Mouse (Mus musculus): ENCODE measurements around the gene Dok5.

Dok5 gene

DNA sequence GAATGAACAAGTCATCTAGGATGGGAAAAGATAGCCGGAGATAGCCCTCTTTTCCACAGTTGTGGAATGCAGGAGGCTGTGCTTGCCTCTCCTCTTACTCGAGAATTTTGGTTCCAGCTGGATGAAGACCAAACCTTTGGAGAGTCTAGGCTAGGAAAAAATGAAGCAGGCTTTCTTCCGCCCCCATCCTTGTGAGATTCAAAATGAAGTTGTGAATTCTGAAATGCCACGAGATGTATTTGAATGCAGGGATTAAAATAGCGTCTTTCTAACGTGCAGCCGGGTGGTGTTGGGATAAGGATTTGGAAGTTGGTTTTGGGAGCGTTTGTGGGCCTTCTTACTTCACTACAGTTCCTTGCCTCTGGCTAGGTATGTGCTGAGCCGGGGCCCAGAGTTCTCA, 6.8 kb downstream of the Dok5 start:
- no peak for DNase-seq (ENCODE audit: low spot score in 2 of 2)

- DNase-seq (ENCODE audit: low spot score in 2 of 2), result no peak
Observed at GRCm38 (mm10) chr2:170738891-170739290, 7.3 kb downstream of the Dok5 start.

- no peak for DNase-seq (ENCODE audit: low spot score in 2 of 2)
Observed at GRCm38 (mm10) chr2:170739713-170740365, 8.2 kb downstream of the Dok5 start.

- DNase-seq (ENCODE audit: low spot score in 2 of 2), result no peak
Observed at GRCm38 (mm10) chr2:170743521-170743920, 11.9 kb downstream of the Dok5 start.

- no peak for DNase-seq (ENCODE audit: low spot score in 2 of 2)
Observed at GRCm38 (mm10) chr2:170748901-170749300, 17.3 kb downstream of the Dok5 start.

GRCm38 (mm10) chr2:170752191-170752850, 20.7 kb downstream of the Dok5 start:
- DNase-seq (ENCODE audit: low spot score in 2 of 2), result no peak

GRCm38 (mm10) chr2:170755817-170756216, 24.2 kb downstream of the Dok5 start:
- DNase-seq (ENCODE audit: low spot score in 2 of 2), result no peak

DNA sequence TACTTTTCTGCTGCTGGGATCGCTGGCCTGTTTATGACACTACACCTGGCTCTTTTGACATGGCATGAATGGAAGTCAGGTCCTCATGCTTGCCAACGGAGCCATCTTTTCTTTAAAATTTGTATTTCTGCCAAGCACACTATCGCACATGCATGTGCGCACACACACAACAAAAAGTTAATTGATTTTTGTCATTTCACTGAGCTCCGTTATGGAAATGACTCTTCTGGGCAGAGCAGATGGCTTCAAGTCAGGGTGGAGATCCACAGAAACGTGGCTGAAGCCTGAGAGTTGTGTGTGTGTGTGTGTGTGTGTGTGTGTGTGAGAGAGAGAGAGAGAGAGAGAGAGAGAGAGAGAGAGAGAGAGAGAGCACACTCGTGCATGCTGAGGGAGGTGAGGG, 25.1 kb downstream of the Dok5 start:
- DNase-seq (ENCODE audit: low spot score in 2 of 2), result no peak

DNA sequence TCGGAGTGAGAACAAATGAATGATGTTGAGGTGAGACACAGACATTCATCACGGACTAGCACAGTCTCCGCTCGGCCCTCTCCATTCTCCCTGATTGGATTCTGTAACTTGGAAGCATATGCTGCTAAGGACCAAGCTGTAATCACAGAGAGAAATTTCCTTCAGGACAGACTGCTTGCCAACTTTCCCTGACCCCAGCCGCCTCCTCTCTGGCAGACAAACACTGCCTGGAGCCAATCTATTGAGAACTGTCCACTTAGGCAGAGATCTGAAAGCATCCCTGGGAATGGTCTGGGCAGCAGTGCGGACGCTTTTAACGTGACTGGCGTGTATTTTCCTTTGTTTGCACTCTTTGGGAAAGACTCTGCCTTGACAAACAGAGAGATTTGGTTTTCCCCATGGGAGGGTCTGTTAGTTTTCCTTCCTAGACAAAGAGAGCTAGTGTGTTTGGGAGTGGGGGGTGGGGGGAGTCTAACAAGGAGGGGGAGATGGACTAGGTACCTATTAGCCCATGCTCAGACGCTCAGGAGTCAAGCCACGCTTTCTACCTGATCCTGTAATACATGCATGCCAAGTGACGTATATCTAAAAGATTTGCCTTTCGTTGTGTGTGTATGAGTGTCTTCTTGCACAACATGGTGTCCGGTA, 25.7 kb downstream of the Dok5 start:
- peak in 1 of 2 experiments; percentile 20 for DNase-seq (ENCODE audit: low spot score in 2 of 2)

GRCm38 (mm10) chr2:170758201-170758600, 26.6 kb downstream of the Dok5 start:
- peak in 1 of 2 experiments; percentile 64 for DNase-seq (ENCODE audit: low spot score in 2 of 2)

GRCm38 (mm10) chr2:170764704-170765103, 33.1 kb downstream of the Dok5 start:
- DNase-seq (ENCODE audit: low spot score in 2 of 2), result no peak

DNA sequence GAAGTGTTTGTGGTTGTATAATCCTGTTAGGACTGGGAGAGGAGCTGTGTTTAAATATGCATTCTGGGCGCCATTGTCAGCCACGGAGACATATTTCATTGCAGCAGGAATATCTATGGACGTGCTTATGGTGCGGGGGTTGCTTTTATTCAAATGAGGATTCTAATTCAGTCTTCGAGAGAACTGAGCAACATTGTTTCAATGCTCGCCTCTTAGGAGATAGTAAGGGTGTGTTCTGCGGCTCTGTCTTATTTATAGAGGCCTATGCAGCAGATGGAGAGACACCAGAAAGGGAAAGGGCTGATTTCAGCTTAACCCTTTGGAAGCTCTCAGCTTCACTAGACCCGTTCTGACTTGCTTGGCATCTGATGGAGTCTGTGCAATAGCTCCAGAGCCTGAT, 35.6 kb downstream of the Dok5 start:
- no peak for DNase-seq (ENCODE audit: low spot score in 2 of 2)

DNA sequence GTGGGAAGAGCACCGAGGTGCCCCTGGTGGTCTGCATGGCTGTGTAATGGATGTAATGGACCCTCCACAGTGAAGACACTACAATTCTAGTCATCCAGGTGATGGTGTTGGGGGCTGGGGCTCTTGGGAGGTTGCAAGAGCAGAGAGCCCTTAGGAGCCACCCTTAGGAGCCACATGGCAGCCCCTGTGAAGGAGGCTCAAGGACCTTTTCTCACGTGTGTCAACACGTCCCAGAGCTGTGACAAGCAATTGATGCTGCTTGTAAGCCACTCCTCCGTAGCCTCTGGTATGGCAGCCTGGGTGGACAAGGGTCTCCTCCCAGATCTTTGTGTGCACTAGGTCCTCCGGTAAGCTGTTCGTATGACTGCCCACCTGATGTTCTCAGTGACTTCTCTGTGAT, 37.1 kb downstream of the Dok5 start:
- no peak for DNase-seq (ENCODE audit: low spot score in 2 of 2)

DNA sequence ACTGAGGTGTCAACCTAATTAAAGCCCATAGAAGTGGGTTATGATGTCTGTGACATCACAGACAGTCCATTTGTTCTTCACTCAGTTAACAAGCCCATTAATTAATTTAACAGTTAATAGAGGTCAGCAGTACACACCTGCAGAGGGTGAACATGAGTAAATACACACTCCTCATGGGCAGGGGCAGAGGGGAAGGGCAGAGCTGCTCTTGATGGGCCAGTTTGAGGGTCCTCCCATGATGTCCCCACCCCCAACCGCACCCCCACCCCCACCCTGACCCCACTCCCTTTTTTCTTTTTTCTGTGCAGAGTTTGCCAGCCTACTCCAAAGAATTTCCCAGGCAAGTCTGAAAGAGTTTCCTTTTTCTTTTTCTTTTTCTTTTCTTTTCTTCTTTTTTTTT, 39.9 kb downstream of the Dok5 start:
- no peak for DNase-seq (ENCODE audit: low spot score in 2 of 2)

GRCm38 (mm10) chr2:170772126-170772884, 40.7 kb downstream of the Dok5 start:
- no peak for DNase-seq (ENCODE audit: low spot score in 2 of 2)

DNA sequence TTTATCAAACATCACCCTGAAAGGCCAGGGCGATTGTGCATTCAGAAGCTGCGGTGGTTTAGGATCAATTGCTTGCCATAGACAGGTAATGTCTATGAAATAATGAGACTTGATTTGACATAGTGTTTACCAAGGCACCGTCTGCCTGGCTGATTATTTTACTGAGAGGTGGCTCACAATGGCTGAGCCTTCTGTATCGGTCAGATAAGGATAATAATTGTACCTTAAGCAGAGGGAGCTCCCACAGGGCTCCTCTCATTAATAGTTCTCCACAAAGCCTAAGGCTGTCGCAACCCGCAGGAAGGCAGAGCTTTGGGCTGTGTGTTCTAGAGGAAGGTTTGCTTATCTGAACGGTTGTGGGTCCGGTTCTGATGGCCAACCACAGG, 41.3 kb downstream of the Dok5 start:
- DNase-seq (ENCODE audit: low spot score in 2 of 2), result no peak

- no peak for DNase-seq (ENCODE audit: low spot score in 2 of 2)
Observed at GRCm38 (mm10) chr2:170775577-170775976, 44.0 kb downstream of the Dok5 start.

DNA sequence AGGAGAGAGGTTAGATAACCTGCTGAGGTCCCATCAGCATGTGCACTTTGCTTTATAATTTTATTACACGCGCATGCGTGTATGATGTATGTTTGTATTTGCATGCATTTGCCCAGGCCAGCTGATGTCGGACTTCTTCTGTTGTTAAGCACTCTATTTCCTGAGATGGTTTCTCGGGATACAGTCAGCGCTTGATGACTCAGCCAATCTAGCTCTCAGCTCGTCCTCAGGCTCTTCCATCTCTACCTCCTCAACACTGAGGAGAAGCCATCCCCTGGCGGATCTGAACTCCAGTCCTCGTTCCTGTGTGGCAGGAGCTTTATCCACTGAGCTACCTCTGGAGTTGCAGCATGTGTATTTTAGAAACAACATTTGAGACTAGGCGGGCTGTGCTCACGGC, 44.5 kb downstream of the Dok5 start:
- no peak for DNase-seq (ENCODE audit: low spot score in 2 of 2)

DNA sequence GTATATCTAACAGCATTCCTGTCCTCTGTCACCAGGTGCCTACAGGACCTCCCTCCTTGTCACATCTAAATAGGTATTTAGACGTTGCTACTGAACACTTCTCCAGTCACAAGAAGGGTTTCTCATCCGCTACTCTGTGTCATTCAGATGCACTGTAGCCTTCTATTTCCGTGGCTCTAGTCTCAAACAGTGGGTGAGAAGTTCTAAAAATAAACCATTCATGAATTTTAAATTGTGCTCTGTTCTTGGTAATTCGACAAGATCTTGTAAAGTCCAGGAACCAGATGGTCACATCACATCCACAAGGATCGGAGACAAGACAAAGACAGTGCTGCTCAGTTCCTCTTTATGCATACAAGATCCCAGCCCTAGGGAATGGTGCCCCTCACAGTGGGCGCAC, 46.0 kb downstream of the Dok5 start:
- no peak for DNase-seq (ENCODE audit: low spot score in 2 of 2)

- DNase-seq (ENCODE audit: low spot score in 2 of 2), result no peak
Observed at GRCm38 (mm10) chr2:170780010-170780750, 48.6 kb downstream of the Dok5 start.

GRCm38 (mm10) chr2:170788101-170788500, 56.5 kb downstream of the Dok5 start:
- DNase-seq (ENCODE audit: low spot score in 2 of 2), result no peak
